Mouse (Mus musculus): Measurements from ENCODE around the gene Zfp931. TPM values are rescaled to one million over a fixed set of nuclear protein-coding genes. Genes with fewer than 3 reads are reported as not detected.
"Not testable (repeated sequence)": the region's sequence is repeated elsewhere in the genome, so short reads cannot be mapped to it uniquely, and the experiment has no call there.

The Zfp931 gene
- polyA plus RNA-seq, 1 experiment from 2014 or later: 2.9 TPM

GRCm38 (mm10) chr2:178098021-178098420 lies 19.7 kb upstream of the Zfp931 start:
- H3K4me1 ChIP-seq (ENCODE audit: insufficient read depth): no peaks in the 10 kb centered on the region
- H3K36me3 ChIP-seq (replicated peaks; ENCODE audit: insufficient read depth, low read length): no peaks in the 10 kb centered on the region
- DNase-seq (peak; percentile 58), ATAC-seq (no peak)
- no peak overlapping the region for H3K4me3 ChIP-seq (ENCODE audit: low read depth, low read length)
- H3K4me2 ChIP-seq (ENCODE audit: low read depth, low read length): no peak overlapping the region
- no peaks in the 10 kb centered on the region for H3K9me3 ChIP-seq (ENCODE audit: low read length)
- no peak overlapping the region for H3K9ac ChIP-seq (replicated peaks)
- WGBS (ENCODE audit: insufficient replicate concordance): 11% methylated on average over 2 of the region's 2 CpGs
- H3K27me3 ChIP-seq (ENCODE audit: insufficient read depth, low read length): no peaks in the 10 kb centered on the region
- TF ChIP-seq EP300 (IDR thresholded peaks at IDR 0.05; ENCODE audit: low read depth) (no peak), CTCF (IDR thresholded peaks at IDR 0.05; ENCODE audit: low read depth) (peak; percentile 66)
- no peak overlapping the region for H3K27ac ChIP-seq (ENCODE audit: low read depth)

GRCm38 (mm10) chr2:178089586-178089985 lies 11.3 kb upstream of the Zfp931 start:
- TF ChIP-seq CTCF (IDR thresholded peaks at IDR 0.05; ENCODE audit: low read depth) (no peak), EP300 (IDR thresholded peaks at IDR 0.05; ENCODE audit: low read depth) (no peak)
- Histone ChIP-seq H3K27me3 (ENCODE audit: insufficient read depth, low read length) (no peaks in the 10 kb centered on the region), H3K9ac (replicated peaks) (no peak overlapping the region), H3K9me3 (ENCODE audit: low read length) (no peaks in the 10 kb centered on the region), H3K27ac (ENCODE audit: low read depth) (no peak overlapping the region), H3K4me2 (ENCODE audit: low read depth, low read length) (no peak overlapping the region), H3K36me3 (replicated peaks; ENCODE audit: insufficient read depth, low read length) (no peaks in the 10 kb centered on the region), H3K4me3 (ENCODE audit: low read depth, low read length) (no peak overlapping the region), H3K4me1 (ENCODE audit: insufficient read depth) (no peaks in the 10 kb centered on the region)
- no peak for DNase-seq
- no peak for ATAC-seq

GRCm38 (mm10) chr2:178058195-178058594 lies 20.1 kb downstream of the Zfp931 start:
- 3% methylated on average over 1 of the region's 1 CpGs for WGBS (ENCODE audit: insufficient replicate concordance)
- Histone ChIP-seq H3K4me1 (ENCODE audit: insufficient read depth) (no peaks in the 10 kb centered on the region), H3K27ac (ENCODE audit: low read depth) (no peak overlapping the region), H3K27me3 (ENCODE audit: insufficient read depth, low read length) (no peaks in the 10 kb centered on the region), H3K4me2 (ENCODE audit: low read depth, low read length) (no peak overlapping the region), H3K9ac (replicated peaks) (no peak overlapping the region), H3K4me3 (ENCODE audit: low read depth, low read length) (no peak overlapping the region), H3K36me3 (replicated peaks; ENCODE audit: insufficient read depth, low read length) (no peaks in the 10 kb centered on the region), H3K9me3 (ENCODE audit: low read length) (no peaks in the 10 kb centered on the region)
- TF ChIP-seq EP300 (IDR thresholded peaks at IDR 0.05; ENCODE audit: low read depth) (no peak), CTCF (IDR thresholded peaks at IDR 0.05; ENCODE audit: low read depth) (peak; percentile 87)
- ATAC-seq: no peak
- peak; percentile 58 for DNase-seq

- H3K9ac ChIP-seq (replicated peaks); H3K4me1 ChIP-seq (ENCODE audit: insufficient read depth); H3K27ac ChIP-seq (ENCODE audit: low read depth); H3K27me3 ChIP-seq (ENCODE audit: insufficient read depth, low read length); H3K4me2 ChIP-seq (ENCODE audit: low read depth, low read length); H3K9me3 ChIP-seq (ENCODE audit: low read length); ATAC-seq; DNase-seq; H3K4me3 ChIP-seq (ENCODE audit: low read depth, low read length); H3K36me3 ChIP-seq (replicated peaks; ENCODE audit: insufficient read depth, low read length): not testable (repeated sequence)
- WGBS (ENCODE audit: insufficient replicate concordance): 80% methylated on average over 2 of the region's 3 CpGs
These were observed 50.7 kb downstream of the Zfp931 start for GRCm38 (mm10) chr2:178027601-178028000.

GRCm38 (mm10) chr2:178023861-178024260 lies 54.4 kb downstream of the Zfp931 start:
- not testable (repeated sequence) for H3K4me1 ChIP-seq (ENCODE audit: insufficient read depth); H3K36me3 ChIP-seq (replicated peaks; ENCODE audit: insufficient read depth, low read length); H3K9me3 ChIP-seq (ENCODE audit: low read length); H3K27me3 ChIP-seq (ENCODE audit: insufficient read depth, low read length); H3K27ac ChIP-seq (ENCODE audit: low read depth); DNase-seq; ATAC-seq
- peak overlapping the region; percentile 58 for H3K4me3 ChIP-seq (ENCODE audit: low read depth, low read length)
- H3K9ac ChIP-seq (replicated peaks): peak overlapping the region; percentile 67
- WGBS (ENCODE audit: insufficient replicate concordance): 15% methylated on average over 2 of the region's 2 CpGs
- H3K4me2 ChIP-seq (ENCODE audit: low read depth, low read length): peak overlapping the region; percentile 65

- H3K4me2 ChIP-seq (ENCODE audit: low read depth, low read length): peak within 1 kb of the TSS; percentile 65
- H3K9me3 ChIP-seq (ENCODE audit: low read length); H3K4me1 ChIP-seq (ENCODE audit: insufficient read depth); H3K36me3 ChIP-seq (replicated peaks; ENCODE audit: insufficient read depth, low read length); H3K27me3 ChIP-seq (ENCODE audit: insufficient read depth, low read length); ATAC-seq: not testable (repeated sequence)
- under 1% methylated on average over 13 of the region's 15 CpGs for WGBS (ENCODE audit: insufficient replicate concordance)
- peak within 1 kb of the TSS; percentile 67 for H3K9ac ChIP-seq (replicated peaks)
- peak within 1 kb of the TSS; percentile 48; the same call in 1 of the 2 replicates for H3K27ac ChIP-seq (ENCODE audit: low read depth)
- peak; percentile 34 for DNase-seq
- H3K4me3 ChIP-seq (ENCODE audit: low read depth, low read length): peak within 1 kb of the TSS; percentile 58
These were observed 55.2 kb downstream of the Zfp931 start, which contains the start of gene Zfp971 for GRCm38 (mm10) chr2:178023011-178023611. Zfp971 (plus strand) TSS chr2:178023284.

GRCm38 (mm10) chr2:178020773-178021172 lies 57.5 kb downstream of the Zfp931 start:
- H3K4me1 ChIP-seq (ENCODE audit: insufficient read depth); ATAC-seq; H3K27ac ChIP-seq (ENCODE audit: low read depth); H3K9me3 ChIP-seq (ENCODE audit: low read length); H3K9ac ChIP-seq (replicated peaks); H3K36me3 ChIP-seq (replicated peaks; ENCODE audit: insufficient read depth, low read length); H3K27me3 ChIP-seq (ENCODE audit: insufficient read depth, low read length); H3K4me2 ChIP-seq (ENCODE audit: low read depth, low read length); H3K4me3 ChIP-seq (ENCODE audit: low read depth, low read length): not testable (repeated sequence)
- DNase-seq: peak; percentile 15
- 31% methylated on average over 8 of the region's 8 CpGs for WGBS (ENCODE audit: insufficient replicate concordance)

GRCm38 (mm10) chr2:178019486-178019885 lies 58.8 kb downstream of the Zfp931 start:
- H3K9ac ChIP-seq (replicated peaks); H3K9me3 ChIP-seq (ENCODE audit: low read length); H3K4me3 ChIP-seq (ENCODE audit: low read depth, low read length); DNase-seq; H3K4me2 ChIP-seq (ENCODE audit: low read depth, low read length); H3K4me1 ChIP-seq (ENCODE audit: insufficient read depth); H3K36me3 ChIP-seq (replicated peaks; ENCODE audit: insufficient read depth, low read length); H3K27ac ChIP-seq (ENCODE audit: low read depth); ATAC-seq; H3K27me3 ChIP-seq (ENCODE audit: insufficient read depth, low read length): not testable (repeated sequence)
- WGBS (ENCODE audit: insufficient replicate concordance): 51% methylated on average over 3 of the region's 3 CpGs

Measured in liver, postnatal 0 days (tissue).